Mouse (Mus musculus) testis, postnatal 14 days (tissue): ENCODE data around the gene D330020A13Rik.

Experiments
- DNase-seq: peaks from one replicate; pipeline ENCODE4 v3.0.0; 2021; ENCODE audit warnings: low spot score

D330020A13Rik gene

DNA sequence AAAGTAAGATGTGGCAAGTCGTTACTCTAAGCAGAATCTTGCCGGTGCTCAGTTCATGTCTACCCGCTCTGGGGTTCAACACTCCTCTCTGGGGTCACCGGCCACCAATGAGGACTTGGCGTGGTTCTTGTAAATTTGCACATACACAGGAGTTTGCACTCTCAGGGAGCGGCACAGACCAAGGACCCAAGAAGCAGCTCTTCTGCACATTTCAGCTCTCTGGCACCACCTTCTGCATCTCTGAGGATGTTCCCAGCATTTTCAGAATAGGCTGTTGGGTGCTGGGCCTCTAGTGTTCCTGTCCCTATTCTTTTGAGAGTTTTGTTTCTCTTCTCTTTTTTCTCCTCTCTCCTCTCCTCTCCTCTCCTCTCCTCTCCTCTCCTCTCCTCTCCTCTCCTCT is 7.0 kb downstream of the D330020A13Rik start:
- DNase-seq, result peak; percentile 21

DNA sequence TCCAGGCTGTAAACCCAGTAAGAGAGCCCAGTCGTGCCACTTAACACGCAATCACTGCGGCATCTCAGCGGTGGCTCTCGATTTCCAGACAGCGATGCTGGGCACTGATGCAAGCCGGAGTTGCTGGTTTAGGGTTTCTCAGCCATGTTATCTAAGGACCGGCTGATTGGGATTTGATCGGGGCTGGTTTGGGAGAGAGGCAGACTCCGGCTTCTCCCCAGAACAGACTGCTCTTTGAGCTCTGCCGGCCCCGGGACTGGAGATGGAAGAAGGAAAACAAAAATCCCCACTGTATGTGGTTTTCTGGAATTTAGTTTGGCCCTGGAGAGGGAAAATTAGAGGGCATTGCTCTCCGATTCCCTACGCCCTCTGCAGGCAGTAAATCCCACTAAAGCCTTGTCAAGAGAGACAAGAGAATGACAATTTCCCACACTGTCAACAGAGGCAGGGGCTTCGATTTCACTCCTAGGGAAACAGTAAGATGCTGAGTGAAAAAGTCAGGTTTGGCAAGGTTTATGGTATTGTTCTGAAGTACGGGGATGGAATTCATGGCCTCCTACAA is 8.7 kb downstream of the D330020A13Rik start:
- no peak for DNase-seq

DNA sequence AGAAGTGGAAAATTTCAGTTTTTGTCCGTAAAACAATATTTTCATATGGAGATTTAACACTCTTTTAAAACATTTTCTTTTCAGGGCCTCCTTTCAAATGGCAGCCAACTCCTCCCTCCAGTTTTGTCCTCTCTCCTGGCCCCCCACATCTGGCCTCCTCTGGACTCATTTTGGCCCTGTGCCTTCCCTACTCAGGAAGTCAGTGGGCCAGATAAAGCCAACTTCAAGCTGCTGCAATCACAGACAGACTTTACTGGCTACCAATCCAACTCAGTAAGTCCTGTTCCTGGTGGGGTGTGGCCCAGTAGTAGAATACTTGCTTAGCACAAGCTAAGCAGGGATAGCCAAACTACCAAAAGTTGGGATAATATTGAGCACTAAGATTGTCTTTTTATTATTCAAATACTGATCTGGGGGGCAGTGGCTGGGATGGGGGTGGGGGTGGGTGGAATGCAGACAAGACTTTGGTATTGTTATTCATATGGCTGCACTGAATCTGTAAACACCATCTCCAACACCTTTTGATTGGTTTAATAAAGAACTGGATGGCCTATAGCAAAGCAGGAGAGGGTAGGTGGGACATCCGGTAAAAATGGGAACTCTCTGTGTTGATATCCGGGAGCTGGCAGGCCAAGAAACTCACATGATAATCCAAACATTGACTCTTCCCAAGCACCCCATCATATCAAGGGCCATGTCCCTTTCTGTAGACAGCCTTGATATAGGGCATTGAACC is 12.9 kb downstream of the D330020A13Rik start:
- no peak for DNase-seq

DNA sequence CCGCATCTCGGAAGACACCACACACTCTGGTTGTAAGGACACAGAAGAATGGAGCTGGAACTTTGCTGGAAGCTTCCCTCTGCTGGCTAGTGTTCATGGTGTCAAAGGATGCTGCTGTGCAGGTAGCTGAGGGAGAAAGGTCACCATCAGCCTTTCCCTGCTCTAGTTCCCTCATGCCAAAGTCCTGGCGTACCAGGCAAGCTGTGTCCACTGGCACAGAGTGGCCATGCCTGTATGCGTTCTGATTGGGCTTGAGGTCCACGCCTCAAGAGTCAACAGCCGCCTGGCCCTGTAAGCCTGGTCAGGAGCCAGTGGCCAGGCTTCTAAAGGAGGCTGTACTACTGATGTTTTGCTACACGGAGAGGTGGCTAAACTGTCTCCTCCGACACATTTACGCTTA is 15.2 kb downstream of the D330020A13Rik start:
- no peak for DNase-seq

DNA sequence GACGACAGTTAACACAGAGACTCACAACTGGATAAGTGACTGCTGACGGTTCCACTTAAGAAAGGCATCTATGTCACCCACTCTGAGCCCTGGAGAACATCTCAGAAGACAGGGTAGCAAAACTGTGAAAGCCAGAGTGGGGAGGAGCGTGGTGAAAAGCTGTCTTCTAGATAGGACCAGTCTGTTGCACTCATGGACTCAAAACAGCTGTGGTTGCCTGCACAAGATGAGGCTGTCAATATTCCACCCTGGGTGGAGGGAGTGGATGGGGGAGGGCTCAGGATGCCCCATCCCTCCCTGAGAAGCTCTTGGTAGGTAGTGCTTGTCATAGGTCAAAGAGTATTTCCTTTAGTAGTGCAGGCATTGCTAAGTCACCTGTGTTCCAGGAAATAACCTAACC is 15.6 kb downstream of the D330020A13Rik start:
- DNase-seq, result no peak

DNA sequence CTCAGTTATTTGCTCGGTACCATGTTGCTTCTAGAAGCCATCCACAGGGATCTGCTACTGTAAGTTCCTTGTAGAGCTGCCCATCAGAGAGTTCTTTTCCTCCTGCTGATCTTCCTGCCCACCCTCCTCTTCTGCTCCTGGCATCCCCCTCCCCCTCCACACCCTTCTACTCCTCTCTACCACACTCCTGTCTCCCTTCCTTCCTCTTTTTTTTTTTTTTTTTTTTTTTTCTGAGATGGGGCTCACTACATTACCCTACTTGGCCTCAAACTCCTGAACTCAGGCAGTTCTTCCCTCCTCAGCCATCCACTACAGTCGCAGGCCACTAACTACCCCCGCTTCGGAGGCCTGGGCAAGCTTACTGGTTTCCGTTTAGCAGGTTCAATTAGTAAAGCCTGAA is 18.3 kb downstream of the D330020A13Rik start:
- DNase-seq, result no peak

DNA sequence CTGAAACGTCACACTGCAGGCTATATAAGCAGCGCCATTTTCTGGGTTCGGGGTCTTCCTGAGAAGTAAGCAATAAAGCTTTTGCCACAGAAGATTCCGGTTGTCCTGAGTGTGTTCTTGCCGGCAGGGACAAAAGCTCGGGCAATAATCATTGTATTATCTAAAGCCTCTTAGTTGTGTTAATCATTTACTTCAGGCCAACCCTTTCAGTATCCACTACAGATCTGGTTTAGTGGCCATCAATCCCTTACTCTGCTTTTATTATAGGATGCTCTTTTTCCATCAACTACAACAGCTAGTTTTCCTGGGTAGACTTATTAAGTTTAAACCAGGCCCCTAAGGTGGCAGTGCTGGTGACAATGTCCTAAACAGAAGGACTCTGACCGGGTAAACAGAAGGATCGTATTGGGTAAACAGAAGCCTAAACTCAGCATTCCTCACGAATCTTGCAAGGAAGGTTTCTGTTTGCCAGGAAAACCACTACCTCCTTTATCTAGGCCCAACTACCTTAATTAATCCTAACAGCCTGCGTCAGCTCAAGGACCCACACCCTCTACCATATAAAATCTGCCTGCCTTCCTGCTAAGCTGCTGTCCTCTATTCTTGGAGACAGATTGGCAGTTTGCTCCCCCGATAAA is 24.3 kb downstream of the D330020A13Rik start:
- no peak for DNase-seq

DNA sequence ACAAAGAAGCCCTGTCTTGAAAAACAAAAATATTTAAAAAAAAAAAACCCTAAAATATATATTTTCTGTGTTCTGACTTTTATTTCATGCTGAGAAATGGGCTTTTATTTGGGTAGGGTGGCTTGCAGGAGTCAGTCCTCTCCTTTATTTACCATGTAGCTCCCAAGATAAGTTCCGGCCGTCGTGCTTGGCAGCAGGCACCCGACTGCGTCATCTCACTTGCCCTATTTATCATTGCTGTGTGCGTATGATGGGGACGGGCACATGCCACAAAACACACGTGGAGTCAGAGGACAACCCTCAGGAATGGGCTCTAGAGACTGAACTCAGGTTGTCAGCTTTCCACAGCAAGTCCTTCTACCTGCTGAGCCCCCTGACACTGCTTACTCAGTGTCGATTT is 25.0 kb downstream of the D330020A13Rik start:
- DNase-seq, result no peak

DNA sequence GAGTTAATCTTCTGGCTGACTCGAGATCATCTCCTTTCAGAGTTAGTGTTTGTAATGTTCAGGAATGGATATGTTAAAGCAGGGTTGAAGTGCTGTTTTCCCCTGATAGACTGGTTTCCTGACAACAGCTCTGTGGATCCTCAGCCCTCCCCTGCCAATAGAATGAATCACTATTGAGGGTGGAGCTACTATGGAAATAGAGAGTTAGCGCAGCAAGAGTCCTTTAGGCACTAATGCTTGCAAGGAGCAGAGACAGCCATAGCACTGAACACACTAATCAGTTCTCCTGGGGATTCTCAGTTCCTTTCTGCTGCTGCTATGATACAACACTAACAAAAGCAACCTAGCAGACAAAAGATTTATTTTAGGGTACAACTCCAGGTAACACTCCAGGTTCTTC is 26.2 kb downstream of the D330020A13Rik start:
- no peak for DNase-seq

DNA sequence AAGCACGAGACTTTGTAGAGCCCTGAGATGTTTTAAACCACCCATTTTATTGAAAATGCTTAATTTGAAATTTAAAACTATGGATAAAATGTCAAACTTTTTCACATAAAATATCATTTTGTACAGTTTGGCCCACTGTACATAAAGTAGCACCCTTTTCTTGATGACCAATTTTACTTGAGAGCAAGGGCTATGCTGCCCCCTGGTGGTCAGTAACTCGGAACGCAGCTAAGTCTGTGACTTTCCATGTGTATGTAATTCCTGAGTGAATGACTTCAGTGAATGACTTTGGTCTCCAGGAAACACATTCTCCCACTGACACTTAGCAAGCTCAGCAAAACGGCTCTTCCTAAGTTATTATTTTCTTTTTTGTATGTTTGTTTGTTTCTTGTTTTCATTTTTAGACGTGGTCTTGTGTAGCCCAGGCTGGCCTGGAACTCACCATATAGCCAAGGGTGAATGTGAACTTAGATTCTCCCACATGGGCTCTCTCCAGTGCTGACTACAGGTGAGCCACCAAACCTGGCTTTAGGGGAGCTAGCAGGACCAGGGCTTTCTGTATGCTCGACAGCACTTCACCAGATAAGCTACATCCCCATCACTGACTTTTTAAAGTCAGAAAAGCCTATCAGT is 30.2 kb downstream of the D330020A13Rik start:
- peak; percentile 38 for DNase-seq

DNA sequence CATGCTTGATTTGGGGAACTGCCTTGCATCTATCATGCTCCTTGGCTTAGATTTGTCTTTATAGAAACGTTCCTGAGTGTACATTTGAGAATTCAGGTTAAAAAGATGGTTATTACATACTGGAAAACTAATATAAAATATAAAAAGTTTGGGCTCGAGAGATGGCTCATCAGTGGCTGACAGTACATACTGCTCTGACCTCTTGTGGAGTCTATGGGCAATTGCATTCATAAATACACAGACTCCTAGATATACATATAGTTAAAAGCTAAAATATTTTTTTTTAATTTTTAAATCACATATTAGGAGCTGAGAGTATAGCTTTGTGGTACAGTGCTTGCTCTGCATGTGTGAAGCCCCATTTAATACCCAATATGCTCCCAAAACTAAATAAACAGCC is 38.2 kb downstream of the D330020A13Rik start:
- DNase-seq, result no peak

DNA sequence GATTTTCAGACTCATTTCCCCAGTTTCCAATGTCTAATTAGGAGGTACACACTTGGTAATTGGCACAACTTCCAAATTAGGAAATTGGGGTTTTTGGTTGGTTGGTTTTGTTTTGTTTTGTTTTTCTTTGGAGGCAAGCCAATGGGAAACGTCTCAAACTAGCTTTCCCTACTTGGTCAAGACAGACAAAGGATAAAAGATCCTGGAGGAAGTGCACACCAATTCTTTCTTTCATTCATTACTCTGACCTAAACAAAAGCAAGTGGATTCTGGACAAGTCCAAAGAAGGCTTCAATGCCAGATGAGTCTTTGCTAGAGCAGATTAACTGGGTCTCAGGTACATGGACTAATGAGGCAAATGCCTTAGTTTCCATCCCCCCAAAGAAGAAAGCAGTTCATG is 49.8 kb downstream of the D330020A13Rik start:
- no peak for DNase-seq
